Mouse (Mus musculus) thymus, postnatal 4 days (tissue): ENCODE measurements around the gene Csmd2.

Source experiments
- DNase-seq: peaks from one replicate; pipeline ENCODE4 v3.0.0; 2021

The Csmd2 gene

DNA sequence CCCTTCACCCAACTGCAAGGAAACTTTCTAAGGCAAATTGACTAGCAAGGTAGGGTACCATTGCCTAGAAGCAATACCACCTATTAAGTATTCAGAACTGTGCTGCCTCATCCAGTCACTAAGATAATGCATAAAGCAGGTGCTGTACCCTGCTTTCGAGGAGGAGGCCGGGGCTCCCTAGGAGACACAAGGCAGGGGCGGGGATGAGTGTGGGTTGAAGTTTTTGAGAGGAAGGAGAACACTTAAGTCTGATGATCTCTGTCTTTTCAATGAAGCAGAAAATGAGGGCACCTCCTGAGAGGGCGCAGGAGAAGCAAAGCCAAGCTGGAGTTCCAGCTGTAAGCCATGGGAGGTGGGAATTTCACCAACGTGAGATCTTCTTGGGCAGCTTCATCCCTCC, 271.6 kb downstream of the Csmd2 start:
- DNase-seq = no peak

DNA sequence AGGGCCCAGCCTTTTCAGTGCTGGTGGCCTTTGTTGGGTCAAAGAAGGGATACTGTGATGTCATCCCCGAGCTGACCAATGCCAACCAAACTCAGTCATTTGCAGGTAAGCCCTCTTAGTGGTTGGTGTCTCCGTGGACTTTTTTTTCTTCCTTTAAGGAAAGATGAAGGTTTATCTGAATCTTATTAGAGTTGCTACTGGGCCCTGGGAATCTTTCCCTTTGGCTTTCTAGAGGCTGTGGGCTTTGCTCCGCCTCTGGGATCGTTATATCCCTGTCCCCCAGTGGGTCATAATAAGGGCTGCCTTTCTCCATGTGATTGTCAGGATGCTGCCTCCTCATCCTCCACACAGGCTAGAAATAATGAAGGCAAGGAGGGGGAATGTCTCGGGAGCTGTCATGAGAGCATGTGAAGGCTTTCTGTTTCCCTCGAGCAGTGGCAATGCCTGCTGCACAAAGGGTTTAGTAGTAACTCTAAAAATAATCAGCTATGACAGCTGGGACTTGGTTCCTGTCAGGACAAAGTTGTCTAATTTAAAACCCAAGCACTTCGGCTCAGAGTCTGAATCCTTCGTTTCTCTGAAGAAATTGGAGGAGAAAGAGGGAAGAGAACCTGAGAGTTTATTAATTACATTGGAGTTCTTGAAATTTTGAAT, 273.4 kb downstream of the Csmd2 start, which contains the start of gene Hmgb4:
Gene Hmgb4, minus strand, starts transcription at position 51 of the 654 bp plus-strand sequence.
- no peak for DNase-seq

GRCm38 (mm10) chr4:128264491-128264890, 276.8 kb downstream of the Csmd2 start:
- DNase-seq = no peak

DNA sequence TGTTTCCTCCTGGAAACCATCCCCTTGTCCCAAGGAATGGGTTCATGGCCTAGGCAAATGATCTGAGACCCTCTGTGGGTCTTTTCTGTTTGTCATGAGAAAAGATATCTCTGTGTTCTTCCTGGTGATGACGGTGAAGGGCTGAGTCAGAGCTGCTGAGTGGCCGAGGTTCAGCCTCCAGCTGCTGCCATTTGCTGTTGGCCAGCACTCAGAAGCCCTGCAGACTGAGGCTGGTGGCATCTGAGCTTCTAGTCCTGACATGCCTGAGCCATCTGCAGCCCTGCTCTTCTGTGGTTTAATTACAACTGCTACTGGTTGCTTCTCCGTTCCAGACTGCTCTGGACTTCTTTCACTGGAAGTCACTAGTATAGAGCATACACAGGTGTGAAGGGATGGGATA, 277.7 kb downstream of the Csmd2 start:
- no peak for DNase-seq

DNA sequence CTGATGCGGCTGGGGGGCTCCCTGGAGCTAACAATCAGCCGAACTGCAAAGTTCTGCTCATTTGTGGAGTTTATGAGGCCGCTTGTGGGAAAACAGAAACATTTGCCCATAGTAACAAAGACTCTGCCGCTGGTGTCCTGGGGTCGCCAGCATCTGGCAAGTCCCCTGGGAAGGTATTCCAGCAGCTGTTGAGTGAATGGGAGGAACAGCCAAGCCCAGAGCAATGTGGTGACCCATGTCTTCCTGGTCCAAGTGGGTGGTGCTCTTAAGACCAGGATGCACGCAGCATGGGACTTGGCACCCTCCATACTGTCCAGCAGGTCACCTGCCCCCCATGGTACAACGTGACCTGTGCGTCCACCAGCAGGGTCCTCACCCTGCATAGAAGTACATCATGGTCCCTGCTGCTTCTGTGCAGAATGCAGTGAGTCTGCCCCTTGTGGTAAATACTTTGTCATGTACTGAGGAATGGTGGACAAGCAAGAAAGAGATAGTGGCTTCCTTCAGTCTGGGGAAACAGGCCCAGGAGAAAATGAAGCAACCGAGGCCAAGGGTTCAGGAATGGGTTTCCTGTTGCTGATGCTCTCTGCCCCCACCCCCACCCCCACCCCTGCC, 281.7 kb downstream of the Csmd2 start:
- DNase-seq = no peak

GRCm38 (mm10) chr4:128270177-128270576, 282.5 kb downstream of the Csmd2 start:
- DNase-seq = no peak

GRCm38 (mm10) chr4:128270931-128271330, 283.3 kb downstream of the Csmd2 start:
- DNase-seq = no peak

DNA sequence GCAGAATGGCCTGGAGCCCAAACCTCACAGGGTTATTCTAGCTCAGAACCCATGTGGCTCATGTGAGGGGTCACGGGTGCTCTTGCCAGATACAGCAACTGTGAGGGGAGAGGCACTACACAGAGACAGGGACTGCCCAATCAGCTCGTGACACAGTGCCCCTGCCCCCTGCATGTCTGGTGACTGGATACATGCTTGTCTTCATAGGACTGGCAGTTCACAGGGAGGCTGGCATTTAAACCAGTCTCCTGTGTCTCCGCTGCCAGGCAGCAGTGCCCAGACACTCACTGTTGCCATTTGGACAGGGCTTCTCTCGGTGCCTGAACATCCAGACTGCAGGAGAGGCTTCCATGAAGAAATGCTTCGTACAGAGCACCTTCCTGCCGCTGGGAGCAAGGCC, 284.8 kb downstream of the Csmd2 start:
- DNase-seq = no peak

DNA sequence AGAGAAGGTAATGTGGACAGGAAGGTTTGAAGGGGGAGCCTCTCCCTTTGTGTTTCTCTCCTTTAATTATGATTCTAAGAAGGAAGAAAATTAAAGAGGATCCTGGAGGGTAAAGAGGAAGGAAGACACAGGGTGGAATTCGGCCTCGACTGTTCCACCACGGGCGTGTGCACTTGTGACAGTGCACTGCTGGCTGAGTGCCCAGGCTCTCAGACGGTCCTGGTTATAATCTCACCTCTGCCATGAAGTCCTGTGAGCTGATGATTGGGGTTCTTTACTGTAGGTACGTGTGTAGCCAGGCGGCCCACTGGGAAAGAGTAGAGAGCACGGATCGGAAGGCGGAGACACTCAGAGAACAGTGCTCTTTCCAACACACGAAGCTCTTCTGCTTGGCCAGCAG, 285.5 kb downstream of the Csmd2 start:
- no peak for DNase-seq

DNA sequence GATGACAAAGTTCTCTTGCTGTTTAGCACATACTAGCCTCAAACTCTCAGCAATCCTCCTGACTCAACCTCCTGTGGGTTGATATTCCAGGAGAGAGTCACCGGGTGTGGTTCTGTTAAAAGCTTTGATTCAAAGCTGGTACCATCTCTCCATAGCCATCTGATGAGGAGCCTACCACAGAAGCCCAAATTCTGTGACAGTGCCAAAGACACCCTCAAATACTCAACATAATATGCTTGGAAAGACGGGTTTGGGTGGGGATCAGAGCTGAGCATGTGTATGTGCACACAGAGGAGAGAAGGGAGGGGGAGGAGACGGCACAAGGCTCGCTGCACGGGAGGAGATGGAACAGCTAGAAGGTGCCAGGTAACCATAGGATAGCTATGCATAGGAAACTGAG, 287.5 kb downstream of the Csmd2 start:
- no peak for DNase-seq

DNA sequence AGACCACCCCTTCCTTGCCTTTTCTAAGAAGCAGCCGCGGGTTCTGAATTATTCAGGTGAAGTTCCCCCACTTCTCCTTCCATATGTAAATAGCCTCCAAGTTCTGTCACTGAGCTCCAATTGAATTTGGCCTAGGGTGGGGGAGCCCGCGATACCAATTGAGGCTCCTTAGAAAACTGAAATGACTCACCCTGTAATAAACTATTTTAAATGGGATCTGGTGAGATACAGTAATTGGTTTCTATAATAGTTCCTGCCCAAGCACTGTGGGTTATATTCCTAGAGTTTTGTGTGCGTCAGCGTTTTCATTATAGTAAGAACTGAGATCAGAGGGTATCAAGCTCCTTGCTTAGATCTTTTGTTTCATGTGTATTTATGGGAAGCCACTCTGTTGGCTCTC, 287.9 kb downstream of the Csmd2 start:
- no peak for DNase-seq

DNA sequence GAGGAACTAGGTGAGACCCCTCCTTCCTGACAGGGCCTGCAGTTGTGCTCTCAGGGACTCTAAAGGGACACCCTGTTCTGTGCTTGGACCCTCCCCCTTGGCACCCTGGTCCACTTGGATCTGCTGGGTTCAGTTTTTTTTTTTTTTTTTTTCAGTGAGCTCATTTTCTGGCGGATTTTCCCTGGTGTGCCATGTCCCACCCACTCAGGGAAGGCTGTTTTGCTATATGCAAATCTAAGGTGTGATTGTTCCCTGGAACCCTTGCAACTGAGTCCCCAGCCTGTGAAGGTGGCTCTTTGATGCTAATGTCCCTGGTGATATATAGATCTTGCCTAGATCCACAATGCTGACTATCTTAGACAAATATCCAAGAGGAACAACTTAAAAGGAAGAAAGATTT, 297.4 kb downstream of the Csmd2 start:
- DNase-seq = no peak

DNA sequence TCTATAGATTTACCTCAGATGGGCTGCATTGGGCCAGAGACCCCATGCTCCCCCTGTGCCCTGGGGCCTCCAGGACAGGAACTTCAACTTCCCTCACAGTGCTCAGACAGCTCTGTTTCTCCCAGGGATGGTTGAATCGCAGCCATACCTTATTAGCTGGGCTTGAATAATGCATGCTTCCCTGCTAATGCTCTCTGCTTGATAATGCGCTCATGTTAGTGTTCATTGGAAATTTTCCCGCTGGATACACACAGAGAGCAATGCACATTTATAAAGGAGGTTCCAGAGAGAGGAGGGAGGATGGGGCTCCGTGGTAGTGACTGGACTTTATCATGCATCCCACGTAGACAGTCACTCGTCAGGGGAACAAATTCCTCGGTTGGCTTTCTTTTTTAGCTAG, 300.4 kb downstream of the Csmd2 start:
- no peak for DNase-seq

DNA sequence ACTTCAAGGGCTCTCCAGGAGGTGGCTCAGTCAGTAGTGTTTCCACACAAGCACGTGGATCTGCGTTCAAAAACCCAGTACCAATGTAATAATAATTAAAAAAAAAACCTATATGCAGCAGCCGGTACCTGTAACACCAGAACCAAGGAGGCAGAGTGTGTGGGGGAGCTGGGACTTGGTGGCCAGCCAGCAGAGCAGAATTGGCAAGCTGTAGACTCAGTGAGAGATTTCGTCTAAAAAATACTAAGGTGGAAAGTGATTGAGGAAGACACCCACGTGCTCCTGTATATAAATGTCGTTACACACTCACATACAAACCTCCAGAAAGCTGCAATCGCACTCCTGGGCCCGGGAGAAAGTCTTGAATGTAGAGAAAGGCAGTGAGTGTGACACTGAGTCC, 316.4 kb downstream of the Csmd2 start:
- no peak for DNase-seq

- no peak for DNase-seq
Observed at GRCm38 (mm10) chr4:128306011-128306410, 318.4 kb downstream of the Csmd2 start.

DNA sequence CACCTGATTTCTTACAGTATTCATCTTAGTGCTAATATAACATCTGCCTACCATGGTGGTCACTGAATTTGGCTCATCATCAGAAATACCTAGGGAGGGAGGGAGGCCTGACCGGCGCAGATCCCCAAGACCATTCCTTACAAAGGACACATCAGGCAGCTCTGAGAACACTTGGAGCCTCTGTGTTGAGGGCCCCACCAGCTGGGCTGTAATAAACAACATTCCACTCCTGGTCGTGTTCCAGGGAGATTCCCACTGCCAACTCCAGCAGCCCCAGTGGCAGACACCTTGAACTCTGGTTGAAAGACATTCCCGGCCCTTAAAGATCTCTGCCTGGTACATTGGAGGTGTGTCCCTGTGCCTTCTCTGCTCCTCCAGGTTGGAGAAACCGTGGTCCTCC, 327.7 kb downstream of the Csmd2 start:
- DNase-seq = no peak

GRCm38 (mm10) chr4:128317951-128318350, 330.3 kb downstream of the Csmd2 start:
- DNase-seq = peak; percentile 13

- no peak for DNase-seq
Observed at GRCm38 (mm10) chr4:128325511-128325910, 337.9 kb downstream of the Csmd2 start.

DNA sequence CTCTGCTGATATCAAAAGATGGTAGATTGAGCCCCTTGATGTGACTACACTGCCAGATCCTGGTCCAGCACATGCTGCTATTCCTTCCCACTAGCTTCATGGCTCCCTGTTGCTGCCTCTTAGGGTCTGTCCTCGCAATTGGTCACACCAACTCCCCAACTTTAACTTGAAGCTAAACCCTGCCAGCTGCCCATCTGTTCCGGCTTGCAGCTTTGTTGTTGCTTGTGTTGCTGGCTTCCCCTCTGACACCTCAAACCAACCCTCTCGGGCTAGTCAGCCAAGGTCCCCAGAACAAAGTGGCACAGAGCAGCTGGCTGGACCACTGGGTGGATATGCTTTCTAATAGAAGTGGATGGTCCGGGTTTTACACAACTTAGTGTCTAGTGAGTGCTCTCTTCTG, 339.1 kb downstream of the Csmd2 start:
- DNase-seq = no peak

- no peak for DNase-seq
Observed at GRCm38 (mm10) chr4:128327421-128327820, 339.8 kb downstream of the Csmd2 start.

DNA sequence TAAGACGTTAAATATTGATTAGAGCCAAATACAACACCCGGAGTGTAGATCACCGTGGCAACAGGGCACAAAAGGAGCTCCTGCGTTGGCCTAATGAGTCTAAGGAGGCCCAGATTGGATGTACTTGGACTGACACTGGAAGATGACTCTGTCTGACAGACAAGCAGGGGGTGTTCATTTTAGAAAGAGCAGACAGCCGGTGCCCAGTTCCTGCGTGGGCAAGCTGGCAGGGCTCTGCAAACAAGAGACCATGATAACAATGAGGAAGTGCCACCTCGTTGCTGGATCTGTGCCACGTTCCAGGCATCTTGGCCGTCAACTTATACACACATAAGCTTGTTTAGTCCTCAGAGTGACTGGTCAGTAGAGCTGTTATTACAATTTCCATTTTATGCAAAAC, 342.9 kb downstream of the Csmd2 start:
- DNase-seq = no peak

DNA sequence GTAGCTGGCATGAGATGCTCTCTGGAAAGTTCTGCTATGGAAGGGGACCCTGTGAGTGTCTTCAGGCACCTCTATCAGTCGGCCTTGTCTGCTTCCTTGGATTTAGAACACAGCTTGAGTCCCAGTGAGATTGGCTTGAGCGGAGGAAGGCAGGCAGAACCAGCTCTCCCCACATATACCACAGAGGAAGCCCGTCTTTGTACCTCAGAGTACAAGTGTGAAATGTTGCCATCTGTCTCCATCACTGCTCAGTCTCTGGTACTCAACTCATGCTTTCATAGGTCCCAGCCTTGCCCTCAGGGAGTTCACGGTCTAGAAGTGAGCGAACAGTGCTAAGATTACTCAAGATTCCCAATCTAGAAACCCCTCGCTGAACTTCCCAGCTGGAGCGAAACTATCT, 352.8 kb downstream of the Csmd2 start:
- no peak for DNase-seq

GRCm38 (mm10) chr4:128341315-128341714, 353.7 kb downstream of the Csmd2 start:
- no peak for DNase-seq

DNA sequence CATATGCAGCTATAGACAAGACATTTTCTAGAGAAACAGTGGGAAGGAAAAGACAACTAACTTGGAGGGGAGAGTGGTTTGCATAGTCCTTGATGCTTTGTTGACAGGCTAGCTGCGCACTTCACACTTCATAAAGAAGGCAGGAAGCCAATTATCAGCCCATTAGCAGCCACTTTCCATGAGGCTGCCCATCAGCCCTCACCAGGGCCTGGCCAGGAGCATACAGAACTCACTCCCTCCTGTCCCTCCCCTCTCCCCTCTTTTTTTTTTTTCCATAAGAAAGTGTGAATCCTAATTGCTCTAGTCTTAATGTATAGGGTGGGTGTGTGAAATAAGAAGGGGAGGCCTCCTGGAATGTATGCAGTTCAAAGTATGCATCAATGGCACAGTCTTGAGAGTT, 354.6 kb downstream of the Csmd2 start:
- no peak for DNase-seq

DNA sequence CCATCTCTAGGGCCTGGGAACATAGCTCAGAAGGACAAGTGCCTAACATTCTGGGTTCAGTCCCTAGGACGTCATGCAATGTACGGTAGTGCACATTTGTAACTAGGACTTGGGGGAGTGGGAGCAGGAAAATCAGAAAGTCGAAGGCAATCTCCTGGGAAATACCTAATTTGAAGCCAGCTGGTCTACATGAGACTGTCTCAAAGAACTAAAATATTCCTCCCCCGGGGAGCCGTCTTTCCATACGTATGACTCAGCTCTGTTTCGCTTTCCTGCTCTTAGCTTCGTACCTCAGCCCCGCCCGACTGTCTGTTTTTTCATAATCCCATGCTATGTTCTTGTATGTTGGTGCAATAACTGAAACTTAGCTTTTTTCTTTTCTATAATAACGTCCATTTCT, 371.1 kb downstream of the Csmd2 start:
- no peak for DNase-seq
